Mouse (Mus musculus) heart, adult 2 months (tissue): ENCODE results near the gene D1Pas1. TPM values are rescaled to one million over a fixed set of nuclear protein-coding genes. Genes with fewer than 3 reads are reported as not detected.

ENCODE experiments used
- DNase-seq, 2 experiments: peaks; one replicate each; pipeline ENCODE4 v3.0.0; 2021
- H3K27ac ChIP-seq: fragments of 200-600 bp; 2 replicates; pipeline ENCODE4 v1.8.1; 2022
- H3K27me3 ChIP-seq: fragments of 200-500 bp; 2 replicates; pipeline ENCODE4 v1.6.1; 2012; ENCODE audit warnings: mild to moderate bottlenecking, low read length, inconsistent platforms, mixed read lengths; ENCODE audit not compliant: control insufficient read depth, insufficient read depth
- H3K36me3 ChIP-seq: fragments of 200-500 bp; 2 replicates; pipeline ENCODE4 v1.6.1; 2012; ENCODE audit warnings: low read length, inconsistent platforms; ENCODE audit not compliant: control insufficient read depth, insufficient read depth
- H3K4me1 ChIP-seq: fragments of 200-500 bp; 2 replicates; pipeline ENCODE4 v1.6.1; 2011; ENCODE audit warnings: low read length; ENCODE audit not compliant: control insufficient read depth, insufficient read depth
- H3K4me3 ChIP-seq: fragments of 200-600 bp; 2 replicates; pipeline ENCODE4 v1.8.1; 2022
- H3K79me2 ChIP-seq: fragments of 200-500 bp; replicated peaks from 2 replicates; pipeline ENCODE4 v1.6.1; 2012; ENCODE audit warnings: mild to moderate bottlenecking, inconsistent platforms, low read length, moderate library complexity, mixed read lengths; ENCODE audit not compliant: control insufficient read depth, insufficient read depth
- H3K9ac ChIP-seq: fragments of 200-500 bp; 2 replicates; pipeline ENCODE4 v1.6.1; 2012; ENCODE audit warnings: low read depth, mild to moderate bottlenecking, control low read depth, inconsistent platforms, low read length, mixed read lengths
- CTCF ChIP-seq: fragments of 200-600 bp; IDR thresholded peaks from 2 replicates; pipeline ENCODE4 v1.8.1; 2022; ENCODE audit warnings: antibody characterized with exemption, mild to moderate bottlenecking, moderate library complexity
- EP300 ChIP-seq: fragments of 200-500 bp; IDR thresholded peaks from 2 replicates; pipeline ENCODE4 v1.6.1; 2011; ENCODE audit warnings: low read depth, low read length, control low read depth; ENCODE audit not compliant: insufficient read depth
- POLR2A ChIP-seq: fragments of 200-500 bp; IDR thresholded peaks from 2 replicates; pipeline ENCODE4 v1.6.1; 2011; ENCODE audit warnings: mild to moderate bottlenecking, low read depth, low read length, control low read depth; ENCODE audit not compliant: insufficient read depth
- WGBS: fragments of 180-500 bp; shearing (Covaris S2); methylation state at CpG from one replicate; pipeline ENCODE4 v1.1.7; 2018; 5-methylcytosine and 5-hydroxymethylcytosine counted together
- intact Hi-C: fragments of 180-260 bp; cut with DNase I; formaldehyde crosslinking; loops from one replicate; pipeline ENCODE4 v1.15.1; 2025
- polyA plus RNA-seq: library from polyadenylated mRNA; depleted of rRNA; stranded (reverse); fragments of >200 nt; gene quantifications from 2 replicates; pipeline ENCODE4 v1.2.3, GENCODE M21; 2012; rRNA removed
- total RNA-seq, 2 experiments: library from RNA; stranded (reverse); gene quantifications; 2 replicates each; pipeline ENCODE4 v1.2.3; 2021

D1Pas1 gene
- total and polyA plus RNA-seq, 3 experiments = 0.13 TPM; not detected in 2

DNA sequence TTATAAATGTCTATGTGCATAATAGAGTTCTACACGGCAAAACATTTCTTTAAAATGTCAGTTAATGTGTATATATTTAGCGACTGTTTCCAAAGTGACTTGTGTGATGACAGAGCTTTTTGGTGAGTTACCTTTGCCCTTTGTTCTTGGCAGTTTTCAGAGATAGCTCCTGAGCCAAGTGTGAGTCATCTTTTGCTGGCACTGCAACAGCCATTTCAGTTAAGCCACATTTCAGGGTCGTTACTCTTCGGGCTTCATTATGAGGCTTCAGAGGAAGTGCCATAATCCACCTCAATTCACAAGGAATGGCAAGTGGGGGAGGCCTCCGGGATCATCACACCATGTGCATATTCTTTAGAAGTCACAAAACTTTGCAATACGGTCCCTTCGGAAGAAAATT lies 52.8 kb downstream of the D1Pas1 start:
- 54% methylated on average over 7 of the region's 7 CpGs for WGBS
- intact Hi-C loops = no loop called here
- no peak overlapping the region for H3K4me3 ChIP-seq
- no peak for DNase-seq
- H3K4me1 ChIP-seq = no peaks in the 10 kb centered on the region
- no peaks in the 10 kb centered on the region for H3K79me2 ChIP-seq
- no peak for TF ChIP-seq POLR2A
- TF ChIP-seq CTCF = no peak
- no peak for TF ChIP-seq EP300
- no peaks in the 10 kb centered on the region for H3K36me3 ChIP-seq
- no peak overlapping the region for H3K9ac ChIP-seq
- no peak overlapping the region for H3K27ac ChIP-seq
- no peaks in the 10 kb centered on the region for H3K27me3 ChIP-seq

Other genes starting within 250 kb of the D1Pas1 start
- gene Rrp15, start 218.1 kb upstream of the D1Pas1 start, total RNA-seq = 1 to 10 TPM; 8.9 to 9.5 TPM
- gene Rrp15, start 218.1 kb upstream of the D1Pas1 start, polyA plus RNA-seq = 2.9 TPM in 2 replicates
- gene Spata17, start 248.0 kb downstream of the D1Pas1 start, total RNA-seq = 1 to 10 TPM in 1 of 2 experiments, under 1 TPM in 1; 0.29 to 1.6 TPM
- gene Spata17, start 248.0 kb downstream of the D1Pas1 start, polyA plus RNA-seq = 0.66 and 0.82 TPM in 2 replicates
- gene Gpatch2, start 248.1 kb downstream of the D1Pas1 start, total RNA-seq = 10 to 100 TPM; 10.1 to 10.5 TPM
- 5.9 and 8.6 TPM in 2 replicates for gene Gpatch2, start 248.1 kb downstream of the D1Pas1 start, polyA plus RNA-seq